Mouse (Mus musculus): ENCODE data around the gene Ybx2. TPM values are rescaled to one million over a fixed set of nuclear protein-coding genes. Genes with fewer than 3 reads are reported as not detected.

Ybx2 gene
- not detected for polyA plus RNA-seq (2017; shearing (Covaris generic))

DNA sequence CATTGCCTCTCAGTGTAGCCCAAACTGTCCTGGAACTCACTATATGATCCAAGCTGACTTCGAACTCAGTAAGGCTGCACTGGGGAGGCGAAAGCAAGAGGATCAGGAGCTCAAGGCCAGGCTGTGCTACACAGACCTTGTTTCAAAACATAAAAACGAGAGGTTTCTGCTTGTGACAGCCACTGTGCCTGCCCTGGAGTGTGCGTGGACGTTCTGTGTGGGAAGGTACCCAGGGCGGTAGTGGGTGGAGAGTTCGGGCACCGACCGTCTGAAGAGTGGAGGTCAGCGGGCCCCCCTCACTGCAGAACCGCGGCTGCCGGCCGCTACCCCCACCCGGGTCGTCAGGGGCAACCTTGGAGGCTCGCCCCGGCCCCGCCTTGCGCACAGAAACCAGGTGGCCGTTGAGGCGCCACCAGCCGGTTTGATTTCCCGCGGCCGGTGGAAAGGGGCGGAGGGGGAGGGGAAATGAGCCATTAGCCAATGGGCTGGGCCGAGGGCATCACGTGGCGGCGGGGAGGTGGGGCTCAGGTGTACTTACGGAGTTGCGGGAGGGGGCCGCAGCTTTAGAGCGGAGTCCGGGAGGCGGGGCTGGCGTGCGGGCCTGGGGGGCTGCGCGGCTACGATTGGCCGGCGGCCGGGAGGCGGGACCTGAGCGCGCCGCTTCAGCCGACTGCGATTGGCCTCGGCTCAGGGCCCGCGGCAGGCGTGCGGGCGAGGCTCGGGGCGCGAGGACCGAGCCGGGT, at the start of gene Ybx2:
Gene Ybx2 (plus strand): TSS at position 660 of the 743 bp plus-strand sequence.

DNA sequence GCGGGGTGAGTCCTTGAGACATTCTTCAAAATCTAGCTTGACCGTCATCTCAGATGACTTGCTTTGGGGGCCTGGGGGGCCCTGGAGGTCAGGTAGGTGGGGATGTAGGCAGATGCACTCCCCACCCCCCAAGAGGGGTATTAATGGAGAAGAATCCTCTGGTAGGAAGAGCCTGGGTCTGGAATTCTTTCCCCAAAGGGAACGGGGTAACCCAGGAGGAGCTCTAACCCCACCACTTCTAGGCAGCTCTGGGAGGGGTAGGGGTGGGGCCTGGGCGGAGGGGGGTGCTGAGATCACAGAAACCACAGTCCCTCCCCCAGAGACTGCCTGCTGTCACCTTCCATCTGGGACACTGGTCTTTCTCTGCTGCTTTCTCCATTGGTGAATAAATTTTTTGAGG, 40.3 kb upstream of the Ybx2 start, which contains the start of gene Acap1:
Gene Acap1 (minus strand): TSS at position 249 of the 400 bp plus-strand sequence.

DNA sequence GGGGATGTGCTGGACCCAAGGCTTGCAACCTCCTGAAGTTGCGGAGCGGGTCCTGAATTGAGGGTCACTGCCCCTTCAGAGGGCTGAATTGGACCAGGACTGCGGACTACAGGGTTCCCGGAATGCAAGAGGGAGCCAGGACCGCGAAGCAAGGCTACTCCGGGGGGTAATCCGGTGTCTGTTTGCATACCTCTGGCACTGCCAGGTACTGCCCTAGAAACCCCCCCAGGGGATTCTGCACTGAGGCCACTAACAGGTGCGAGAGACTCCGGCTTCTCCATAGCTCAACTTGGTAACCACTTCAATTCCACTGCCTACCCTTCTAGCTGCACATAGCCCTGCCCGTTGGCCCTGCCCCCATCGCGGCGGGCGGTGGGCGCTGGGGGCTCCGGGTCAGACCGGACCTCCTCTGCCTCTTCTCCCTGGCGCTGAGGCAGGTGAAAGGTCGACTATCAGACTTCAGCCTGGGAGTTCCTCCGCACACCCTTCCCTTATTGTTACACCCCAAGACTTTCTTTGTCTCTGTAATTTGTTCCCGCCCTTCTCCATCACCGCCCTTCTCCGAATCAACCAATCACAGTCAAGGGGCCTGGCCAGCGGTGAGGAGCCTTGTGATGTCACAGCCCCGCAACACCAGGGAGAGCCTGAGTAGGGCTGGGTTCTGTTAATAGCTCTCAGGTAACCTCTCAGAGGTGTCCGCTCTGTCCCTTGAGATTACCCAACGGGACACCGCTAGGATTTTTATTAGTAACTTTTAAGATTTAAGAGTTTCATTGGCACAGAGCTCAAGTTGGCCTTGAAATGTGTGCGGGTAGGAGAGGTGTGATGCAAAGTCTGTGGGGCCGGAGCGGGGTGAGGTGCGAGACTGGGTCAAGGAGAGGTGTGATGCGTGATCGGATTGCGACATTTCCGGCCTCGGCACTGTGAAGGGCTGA, 34.9 kb upstream of the Ybx2 start, which contains the start of the genes 2810408A11Rik and Neurl4:
Gene 2810408A11Rik (minus strand): TSS at position 517 of the 935 bp plus-strand sequence.
Gene Neurl4 (plus strand): TSS at position 602 of the 935 bp plus-strand sequence.

DNA sequence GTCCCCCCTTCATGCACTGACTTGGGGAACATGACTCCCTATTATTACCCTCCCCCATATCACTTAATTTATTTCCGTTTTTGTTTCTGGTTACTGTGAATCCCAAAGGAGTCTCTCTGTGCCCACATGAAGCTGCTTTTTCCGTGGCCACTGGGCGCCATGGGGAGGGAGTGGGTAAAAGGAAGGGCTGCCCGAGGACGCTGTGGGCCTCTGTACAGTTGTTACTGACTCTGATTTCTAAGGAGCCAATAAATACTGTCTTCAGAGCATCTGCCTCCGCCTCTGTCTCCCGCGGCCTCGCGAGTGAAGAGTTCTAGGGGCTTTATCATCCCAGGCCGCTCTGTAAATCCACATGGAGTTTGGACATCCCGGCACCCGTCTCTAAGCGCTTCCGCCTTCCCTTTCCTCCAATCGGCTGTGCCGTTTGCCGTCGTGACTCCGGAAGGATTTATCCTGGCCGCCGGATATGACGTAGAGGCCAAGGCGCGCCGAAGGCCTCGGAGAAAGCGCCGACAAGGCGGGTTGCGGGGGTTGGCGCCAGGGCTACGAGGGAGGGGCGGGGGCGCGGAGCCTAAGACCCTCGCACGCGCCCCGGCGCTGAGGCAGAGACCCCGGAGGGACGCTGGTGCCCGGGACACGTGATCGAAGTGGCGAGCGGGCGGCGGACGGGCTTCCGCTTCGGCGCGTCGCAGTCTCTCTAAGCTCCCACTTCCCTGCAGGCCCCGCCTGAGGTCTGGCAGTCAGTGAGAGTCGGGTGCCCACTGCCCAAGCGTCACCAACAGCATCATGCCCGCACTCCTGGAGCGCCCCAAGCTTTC, 21.8 kb upstream of the Ybx2 start, which contains the start of gene Gps2:
Gene Gps2 (plus strand): TSS at position 335 of the 818 bp plus-strand sequence.

DNA sequence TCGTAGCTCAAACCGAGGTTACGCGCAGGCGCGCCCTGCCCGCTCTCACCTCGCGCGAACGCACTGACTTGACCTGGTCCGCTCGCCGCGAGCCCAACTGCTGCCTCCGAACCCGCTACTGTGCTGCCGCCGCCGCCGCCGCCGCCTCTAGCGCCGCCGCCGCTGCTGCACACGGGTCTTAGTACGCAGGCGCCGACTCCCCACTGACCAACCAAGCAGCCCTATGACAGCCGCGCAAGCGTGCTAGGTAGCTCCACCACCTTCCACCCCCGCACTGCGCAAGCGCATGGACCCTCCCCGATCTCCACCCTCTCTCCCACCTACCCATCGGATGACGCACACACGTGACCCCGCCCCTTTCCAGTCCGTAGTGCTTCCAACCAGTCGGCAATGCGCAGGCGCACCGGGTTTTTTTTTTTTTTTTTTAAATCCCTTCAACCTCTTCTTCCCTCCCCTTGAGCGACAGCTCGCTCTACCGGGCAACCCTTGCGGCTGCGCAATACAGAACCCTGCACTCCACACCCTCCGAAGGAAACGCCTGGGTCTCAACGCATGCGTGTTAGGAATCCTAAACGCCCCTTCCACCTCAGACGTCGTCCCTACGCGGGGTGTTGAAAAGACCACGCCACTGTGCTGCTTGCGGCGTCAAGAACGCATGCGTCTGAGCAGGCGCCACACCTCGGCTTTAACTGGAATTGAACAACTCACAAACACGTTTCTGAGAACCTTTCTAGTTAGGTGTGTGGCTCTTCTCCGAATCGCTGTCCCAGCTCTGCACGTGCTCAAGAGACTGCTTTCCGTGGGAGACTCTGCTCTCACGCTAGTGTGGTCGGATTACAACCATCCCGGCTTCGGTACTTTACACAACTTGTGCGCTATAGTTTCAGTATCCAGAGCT, 14.2 kb upstream of the Ybx2 start, which contains the start of gene Eif5a:
Gene Eif5a (minus strand): TSS at position 845 of the 898 bp plus-strand sequence.

DNA sequence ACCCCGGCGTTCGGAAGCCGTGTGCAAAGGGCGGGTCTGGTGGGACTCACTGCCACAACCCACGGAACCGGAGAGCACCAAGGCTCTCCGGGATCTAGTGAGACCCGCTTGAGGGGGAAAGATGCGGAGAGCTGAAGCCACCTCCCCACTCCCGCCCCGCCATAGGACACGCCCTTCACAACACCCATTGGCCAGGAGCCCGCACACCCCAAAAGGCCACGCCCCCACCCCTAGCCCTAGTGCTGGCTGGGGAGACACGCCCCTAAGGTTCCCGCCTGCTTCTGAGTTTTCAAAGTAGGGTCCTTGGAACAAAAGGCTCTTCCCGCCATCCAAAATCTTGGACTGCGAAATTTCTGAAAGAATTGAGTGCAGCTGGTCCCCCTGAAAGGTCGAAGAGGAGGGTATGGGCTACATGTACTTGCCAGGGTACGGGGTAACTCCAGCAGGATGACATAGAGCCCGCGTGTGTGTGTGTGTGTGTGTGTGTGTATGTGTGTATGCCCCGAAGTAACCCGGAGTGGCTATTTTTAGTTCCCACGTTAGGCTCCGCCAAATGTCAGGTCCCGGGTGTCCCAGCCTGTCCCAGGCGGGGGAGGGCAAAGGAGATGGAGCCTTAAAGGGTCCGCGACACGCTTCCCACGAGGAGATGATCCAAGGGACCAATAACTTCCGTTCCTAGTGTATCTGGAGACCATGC, 12.6 kb downstream of the Ybx2 start, which contains the start of gene Slc2a4:
Gene Slc2a4 (minus strand): TSS at position 123 of the 697 bp plus-strand sequence.

DNA sequence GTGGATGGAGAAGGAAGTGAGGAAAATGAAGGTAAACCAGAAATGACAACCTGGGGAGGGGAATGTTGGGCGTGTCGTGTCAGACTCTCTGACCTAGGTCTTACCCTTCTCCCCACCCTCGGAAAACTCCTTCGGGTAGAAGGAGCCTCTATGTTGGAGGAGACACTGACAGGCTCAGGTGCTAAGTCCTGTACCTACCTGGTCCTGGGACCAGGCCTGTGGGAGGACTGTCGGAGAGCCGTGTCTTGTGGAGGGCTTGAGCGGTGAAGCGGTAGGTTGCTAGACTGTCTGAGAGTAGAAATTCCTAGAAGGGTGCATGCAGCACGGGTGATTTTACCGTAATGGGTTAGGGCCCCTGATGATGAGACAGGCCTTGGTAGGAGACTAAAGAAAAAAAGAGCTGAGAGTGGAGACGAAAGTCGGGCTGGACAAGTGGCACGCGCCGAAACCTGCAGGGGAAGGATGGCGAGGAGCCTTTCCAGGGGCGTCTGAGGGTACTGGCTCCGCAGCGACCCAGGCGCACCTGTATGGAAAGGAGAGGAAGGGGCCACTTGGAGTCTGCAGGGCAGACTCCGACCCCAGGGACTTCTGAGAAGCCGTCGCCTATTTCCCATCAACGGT, 29.2 kb downstream of the Ybx2 start, which contains the start of gene Cldn7:
Gene Cldn7 (plus strand): TSS at position 130 of the 621 bp plus-strand sequence.

DNA sequence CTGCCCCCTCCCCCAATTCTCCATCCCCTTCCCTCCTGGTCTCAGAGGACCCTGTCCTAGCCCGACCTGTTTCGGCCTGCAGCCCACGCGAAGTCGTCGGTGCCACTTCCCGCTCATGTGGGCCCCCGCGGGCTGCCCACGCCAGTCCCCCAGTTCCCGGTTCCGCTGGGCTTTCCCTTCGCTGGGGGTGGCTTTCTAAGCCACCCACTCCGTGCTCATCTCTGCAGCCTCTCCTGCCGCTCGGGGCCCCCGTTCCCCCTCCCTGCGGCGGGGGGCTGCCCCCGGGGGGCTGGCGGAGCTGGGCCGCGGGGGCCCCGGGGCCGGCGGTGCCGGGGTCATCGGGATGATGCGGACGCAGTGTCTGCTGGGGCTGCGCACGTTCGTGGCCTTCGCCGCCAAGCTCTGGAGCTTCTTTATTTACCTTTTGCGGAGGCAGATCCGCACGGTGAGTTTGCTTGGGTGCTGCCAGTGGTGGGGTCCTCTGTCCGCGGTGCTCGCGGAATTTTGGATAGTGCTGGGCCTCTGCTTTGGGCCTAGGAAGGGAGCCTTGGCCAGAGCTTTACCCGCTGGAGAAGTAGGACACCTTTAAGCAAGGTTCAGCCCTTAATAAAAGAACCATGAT, 45.7 kb downstream of the Ybx2 start, which contains the start of gene Ctdnep1:
Gene Ctdnep1 (plus strand): TSS at position 16 of the 622 bp plus-strand sequence.

DNA sequence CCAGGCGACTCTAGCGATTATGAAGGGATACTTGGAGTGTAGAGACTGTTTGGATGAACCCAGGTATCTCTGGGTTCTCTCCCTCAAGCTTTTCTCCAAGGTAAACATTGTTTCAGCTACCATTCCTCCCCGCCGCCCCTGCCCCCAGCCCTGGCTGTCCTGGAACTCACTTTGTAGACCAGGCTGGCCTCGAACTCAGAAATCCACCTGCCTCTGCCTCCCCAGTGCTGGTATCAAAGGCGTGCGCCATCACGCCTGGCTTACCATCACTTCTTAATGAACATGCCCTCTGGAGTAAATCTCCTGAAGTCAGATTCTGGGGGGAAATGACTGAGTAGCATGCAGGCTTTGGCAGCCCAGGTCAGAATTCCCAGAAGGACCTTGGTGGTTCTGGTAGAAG, 46.6 kb downstream of the Ybx2 start, which contains the start of gene Elp5:
Gene Elp5 (minus strand): TSS at position 293 of the 400 bp plus-strand sequence.

Other genes starting within 250 kb of the Ybx2 start
- not detected for gene Tnfsf12, start 239.9 kb upstream of the Ybx2 start, polyA plus RNA-seq (2017; shearing (Covaris generic))
- not detected for gene Tnfsfm13, start 239.7 kb upstream of the Ybx2 start, polyA plus RNA-seq (2017; shearing (Covaris generic))
- gene Polr2a, start 177.2 kb upstream of the Ybx2 start, polyA plus RNA-seq (2017; shearing (Covaris generic)) = 58.0 TPM
- not detected for gene Slc35g3, start 173.8 kb upstream of the Ybx2 start, polyA plus RNA-seq (2017; shearing (Covaris generic))
- gene Zbtb4, start 169.9 kb upstream of the Ybx2 start, polyA plus RNA-seq (2017; shearing (Covaris generic)) = 5.8 TPM
- gene Chrnb1, start 139.9 kb upstream of the Ybx2 start, polyA plus RNA-seq (2017; shearing (Covaris generic)) = 6.2 TPM
- not detected for gene Fgf11, start 133.9 kb upstream of the Ybx2 start, polyA plus RNA-seq (2017; shearing (Covaris generic))
- not detected for gene Tmem102, start 130.2 kb upstream of the Ybx2 start, polyA plus RNA-seq (2017; shearing (Covaris generic))
- not detected for gene Gm39566, start 120.5 kb upstream of the Ybx2 start, polyA plus RNA-seq (2017; shearing (Covaris generic))
- not detected for gene Spem2, start 117.3 kb upstream of the Ybx2 start, polyA plus RNA-seq (2017; shearing (Covaris generic))
- not detected for gene Spem1, start 113.6 kb upstream of the Ybx2 start, polyA plus RNA-seq (2017; shearing (Covaris generic))
- 0.61 TPM for gene Nlgn2, start 98.0 kb upstream of the Ybx2 start, polyA plus RNA-seq (2017; shearing (Covaris generic))
- gene Tmem256, start 97.3 kb upstream of the Ybx2 start, polyA plus RNA-seq (2017; shearing (Covaris generic)) = 113 TPM
- 27.8 TPM for gene Plscr3, start 89.4 kb upstream of the Ybx2 start, polyA plus RNA-seq (2017; shearing (Covaris generic))
- not detected for gene Tnk1, start 77.1 kb upstream of the Ybx2 start, polyA plus RNA-seq (2017; shearing (Covaris generic))
- not detected for gene Tmem95, start 57.8 kb upstream of the Ybx2 start, polyA plus RNA-seq (2017; shearing (Covaris generic))
- 2.3 TPM for gene Kctd11, start 54.4 kb upstream of the Ybx2 start, polyA plus RNA-seq (2017; shearing (Covaris generic))
- 663 TPM for gene Acap1, start 40.3 kb upstream of the Ybx2 start, polyA plus RNA-seq (2017; shearing (Covaris generic))
- gene 2810408A11Rik, start 34.8 kb upstream of the Ybx2 start, polyA plus RNA-seq (2017; shearing (Covaris generic)) = 3.0 TPM
- 5.7 TPM for gene Neurl4, start 34.7 kb upstream of the Ybx2 start, polyA plus RNA-seq (2017; shearing (Covaris generic))
- gene Gps2, start 21.9 kb upstream of the Ybx2 start, polyA plus RNA-seq (2017; shearing (Covaris generic)) = 163 TPM
- 1,233 TPM for gene Eif5a, start 13.8 kb upstream of the Ybx2 start, polyA plus RNA-seq (2017; shearing (Covaris generic))
- not detected for gene Slc2a4, start 12.4 kb downstream of the Ybx2 start, polyA plus RNA-seq (2017; shearing (Covaris generic))
- not detected for gene Cldn7, start 29.0 kb downstream of the Ybx2 start, polyA plus RNA-seq (2017; shearing (Covaris generic))
- gene Ctdnep1, start 45.4 kb downstream of the Ybx2 start, polyA plus RNA-seq (2017; shearing (Covaris generic)) = 36.6 TPM
- 70.7 TPM for gene Elp5, start 46.7 kb downstream of the Ybx2 start, polyA plus RNA-seq (2017; shearing (Covaris generic))
- gene Gabarap, start 55.3 kb downstream of the Ybx2 start, polyA plus RNA-seq (2017; shearing (Covaris generic)) = 438 TPM
- gene Phf23, start 60.0 kb downstream of the Ybx2 start, polyA plus RNA-seq (2017; shearing (Covaris generic)) = 117 TPM
- 25.7 TPM for gene Dvl2, start 64.8 kb downstream of the Ybx2 start, polyA plus RNA-seq (2017; shearing (Covaris generic))
- gene Acadvl, start 79.6 kb downstream of the Ybx2 start, polyA plus RNA-seq (2017; shearing (Covaris generic)) = 152 TPM
- 11.7 TPM for gene Dlg4, start 81.1 kb downstream of the Ybx2 start, polyA plus RNA-seq (2017; shearing (Covaris generic))
- not detected for gene Asgr1, start 118.3 kb downstream of the Ybx2 start, polyA plus RNA-seq (2017; shearing (Covaris generic))
- gene Asgr2, start 156.8 kb downstream of the Ybx2 start, polyA plus RNA-seq (2017; shearing (Covaris generic)) = not detected
- gene Mgl2, start 194.5 kb downstream of the Ybx2 start, polyA plus RNA-seq (2017; shearing (Covaris generic)) = not detected
- not detected for gene Clec10a, start 220.4 kb downstream of the Ybx2 start, polyA plus RNA-seq (2017; shearing (Covaris generic))

Data from inflammation-experienced regulatory T-cells, adult 16 weeks (primary cell).